Mouse (Mus musculus) hematopoietic stem cell, adult 5-6 weeks (primary cell): ENCODE measurements around the gene Gli2. TPM values are rescaled to one million over a fixed set of nuclear protein-coding genes. Genes with fewer than 3 reads are reported as not detected.

ENCODE experiments used
- ATAC-seq, 2 experiments: fragments of 125-278 bp in 1 of 2; replicated peaks in 1 of 2; 2 replicates each; pipeline ENCODE4 v1.8.0; 2016 to 2017; ENCODE audit warnings: inconsistent platforms in 2 of 2, mild to moderate bottlenecking in 2 of 2, moderate number of reproducible peaks in 2 of 2, low read depth in 1 of 2, moderate TSS enrichment in 1 of 2; ENCODE audit not compliant: low FRiP score in 2 of 2, poor library complexity in 2 of 2, severe bottlenecking in 2 of 2, insufficient read depth in 1 of 2, low TSS enrichment in 1 of 2
- total RNA-seq: library from RNA; stranded (forward); fragments of 172-1452, 232-1000 nt; gene quantifications from 2 replicates; pipeline ENCODE4 v1.2.3, GENCODE M21; 2017

The Gli2 gene
- total RNA-seq, 1 experiment from 2014 or later: not detected

DNA sequence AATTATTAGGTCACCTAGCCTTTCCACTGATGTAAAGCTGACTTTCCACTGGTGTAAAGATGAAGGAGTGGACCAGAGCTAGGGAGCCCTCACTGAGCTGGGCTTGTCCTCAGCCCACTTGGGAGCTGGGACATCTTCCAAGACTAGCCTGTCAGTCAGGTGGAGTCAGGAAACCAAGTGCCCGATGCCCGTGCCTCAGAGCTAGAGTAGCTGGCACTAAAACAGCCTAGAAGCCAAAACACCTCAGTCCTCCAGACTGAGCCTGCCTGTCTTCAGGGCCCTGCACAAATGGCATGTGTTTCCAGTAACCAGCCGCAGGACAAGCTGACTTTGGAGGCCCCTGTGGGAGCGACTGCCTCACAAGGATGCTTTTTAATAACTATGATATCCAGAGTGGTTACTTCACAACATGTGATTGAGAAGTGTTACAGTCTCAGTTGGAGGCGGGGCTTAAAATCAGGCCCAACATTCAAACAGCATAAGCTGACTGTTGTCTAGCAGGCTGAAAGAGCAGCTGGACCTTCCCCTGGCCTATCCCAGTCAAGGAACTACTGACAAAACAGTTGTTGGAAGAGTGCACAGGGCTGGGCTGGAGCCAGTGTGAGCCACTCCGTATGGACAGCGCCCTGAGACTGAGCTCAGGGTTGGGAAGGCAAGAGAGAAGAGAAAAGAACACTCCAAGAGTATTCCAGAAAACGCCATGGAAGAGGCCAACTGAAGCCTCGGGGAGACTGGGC is 158.2 kb downstream of the Gli2 start:
- no peak; a peak in 1 of 4 replicates for ATAC-seq

DNA sequence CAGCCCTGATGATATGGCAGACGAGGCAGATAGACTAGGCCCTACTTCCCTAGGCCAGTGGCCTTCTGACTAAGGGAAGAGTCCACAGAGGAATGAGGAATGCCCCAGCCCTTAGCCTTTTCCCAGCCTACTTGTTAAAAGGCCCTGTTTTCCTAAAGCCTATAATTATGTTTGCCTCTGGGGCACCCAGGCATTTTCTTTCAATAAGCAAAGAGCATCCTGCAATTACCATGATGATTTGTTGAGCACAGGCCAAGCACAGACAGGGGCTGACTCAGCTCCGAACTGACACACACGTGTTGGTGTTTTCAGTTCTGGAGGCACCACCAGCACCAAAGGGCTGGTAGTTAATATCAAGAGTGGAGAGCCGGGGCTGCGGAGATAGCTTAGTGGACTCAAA is 162.0 kb downstream of the Gli2 start:
- no peak for ATAC-seq

DNA sequence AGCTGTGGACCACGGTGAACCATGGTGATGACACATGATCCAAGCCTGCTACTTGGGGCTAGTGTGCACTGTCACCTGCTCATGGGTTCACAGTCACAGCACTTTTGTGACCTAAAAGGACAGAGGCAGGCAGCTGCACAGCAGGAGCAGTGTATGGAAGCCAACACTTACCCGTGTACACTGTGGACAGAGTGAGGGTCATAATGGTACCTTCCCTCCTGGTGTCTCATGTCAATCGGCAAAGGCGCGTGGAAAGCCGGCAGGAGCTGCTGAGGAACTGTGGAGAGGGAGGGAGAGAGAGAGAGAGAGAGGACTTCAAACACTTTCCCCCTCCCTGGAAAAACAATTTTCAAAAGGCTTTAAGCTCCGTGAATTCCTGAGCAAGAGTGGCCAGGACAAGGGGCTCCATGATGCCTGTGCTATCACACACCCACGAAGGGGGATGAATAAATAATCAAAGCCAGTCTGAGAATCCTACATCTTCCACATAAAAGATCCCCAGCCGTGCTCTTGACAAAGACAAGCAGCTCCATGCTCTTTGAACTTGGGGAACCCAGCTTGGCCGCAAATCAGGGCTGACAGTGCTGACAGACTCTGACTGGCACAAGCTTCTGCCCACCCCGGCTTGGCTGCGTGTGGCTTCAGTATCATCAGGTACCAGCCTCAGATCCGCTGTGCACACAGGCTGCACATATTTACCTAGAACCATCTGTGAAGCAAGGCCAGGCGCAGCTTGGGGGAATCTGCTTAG is 163.1 kb downstream of the Gli2 start:
- ATAC-seq: no peak

DNA sequence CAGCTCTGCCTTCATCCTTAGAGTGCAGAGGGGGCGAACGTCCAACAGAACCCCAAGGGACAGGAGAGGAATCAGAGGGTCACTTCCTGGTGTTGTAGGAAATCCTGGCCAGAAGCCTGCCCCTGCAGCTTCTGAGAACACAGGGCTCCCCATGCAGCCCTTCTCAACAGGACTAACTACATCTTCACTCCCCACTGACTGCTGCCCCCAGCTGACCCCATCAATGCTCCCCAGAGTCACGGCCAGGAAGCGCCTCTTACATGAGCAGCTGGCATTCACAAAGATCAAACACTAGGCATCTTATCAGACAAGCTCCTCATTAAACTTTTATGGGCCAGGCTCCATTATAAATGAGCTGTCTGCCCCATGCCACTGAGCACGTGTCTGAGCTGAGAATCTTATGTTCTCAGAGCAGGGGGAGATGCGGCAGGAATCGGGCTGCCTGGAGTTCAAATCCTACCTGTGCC is 172.6 kb downstream of the Gli2 start:
- no peak for ATAC-seq

DNA sequence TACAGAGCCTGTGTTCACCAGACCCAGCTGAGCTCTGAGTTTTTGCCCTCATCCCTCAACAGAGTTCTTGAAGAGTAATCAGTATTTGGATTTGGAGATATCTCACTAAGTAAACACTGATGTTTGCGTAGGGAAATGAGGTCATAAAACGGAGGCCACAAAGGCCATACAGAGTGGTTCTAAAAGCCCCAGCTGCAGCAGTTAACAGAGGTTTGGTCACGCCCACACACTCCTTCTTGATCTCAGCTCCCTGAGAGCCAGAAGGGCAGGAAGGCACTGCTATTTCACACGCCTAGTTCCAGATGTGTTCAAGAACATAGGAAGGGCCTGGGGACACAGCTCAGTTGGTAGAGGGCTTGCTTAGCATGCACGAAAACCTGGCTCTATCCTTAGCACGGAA is 175.1 kb downstream of the Gli2 start:
- ATAC-seq: no peak

DNA sequence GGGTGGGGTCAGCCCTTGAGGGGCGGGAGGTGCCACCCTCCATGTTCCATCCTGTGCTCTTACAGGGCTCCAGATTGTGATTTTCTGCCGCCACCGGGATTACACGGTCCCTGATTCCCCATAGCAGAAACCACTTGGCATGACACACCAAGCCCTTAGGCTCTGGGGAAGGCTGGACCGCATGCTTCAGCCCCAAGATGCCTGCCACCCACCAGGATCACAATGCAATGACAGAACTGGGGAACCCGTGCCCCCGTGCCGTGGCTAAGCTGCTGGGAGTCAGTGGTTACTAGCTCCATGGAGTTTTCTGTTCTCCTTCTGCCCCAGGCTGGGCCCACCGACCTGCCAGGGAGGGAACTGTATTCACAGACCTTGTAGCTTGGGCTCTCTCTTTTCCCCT is 178.2 kb downstream of the Gli2 start:
- no peak for ATAC-seq

DNA sequence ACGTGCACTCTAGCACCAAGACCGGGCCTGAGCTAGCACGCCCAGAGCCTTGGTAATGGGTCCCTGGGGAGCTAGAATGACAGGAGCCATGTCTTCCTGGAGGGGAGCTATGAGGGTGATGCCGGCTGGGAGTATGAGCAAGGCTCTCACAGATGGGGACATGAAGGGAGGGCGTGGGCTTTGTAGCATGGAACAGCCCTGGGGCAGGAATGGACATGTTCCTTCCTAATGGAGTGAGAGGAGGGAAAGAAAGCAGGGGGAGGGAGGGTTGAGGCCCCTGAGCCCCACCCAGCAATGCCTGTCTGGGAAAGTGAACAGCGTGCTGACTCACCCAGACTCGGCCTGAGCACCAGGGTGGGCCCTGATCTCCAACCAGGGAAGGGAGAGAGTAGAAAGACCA is 179.9 kb downstream of the Gli2 start:
- no peak for ATAC-seq

DNA sequence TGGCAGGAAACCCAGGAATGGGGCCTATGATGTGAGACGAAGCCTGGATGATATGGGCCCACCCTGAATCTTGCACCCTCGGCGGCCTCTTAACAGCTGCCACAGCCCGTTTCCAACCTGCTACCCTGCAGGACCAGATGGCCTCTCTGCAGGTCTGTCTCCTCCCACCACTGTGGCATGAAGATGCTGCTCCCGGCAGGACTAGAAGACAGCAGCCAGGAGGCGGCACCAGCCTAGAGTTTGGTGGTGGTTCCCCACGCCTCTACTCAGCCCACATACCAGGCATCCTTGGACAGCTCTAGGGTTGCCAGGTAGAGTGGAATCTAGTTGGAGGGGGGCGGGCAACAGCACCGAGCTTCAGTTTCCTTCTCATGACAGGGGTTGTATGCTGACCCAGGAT is 188.7 kb downstream of the Gli2 start:
- ATAC-seq: no peak

DNA sequence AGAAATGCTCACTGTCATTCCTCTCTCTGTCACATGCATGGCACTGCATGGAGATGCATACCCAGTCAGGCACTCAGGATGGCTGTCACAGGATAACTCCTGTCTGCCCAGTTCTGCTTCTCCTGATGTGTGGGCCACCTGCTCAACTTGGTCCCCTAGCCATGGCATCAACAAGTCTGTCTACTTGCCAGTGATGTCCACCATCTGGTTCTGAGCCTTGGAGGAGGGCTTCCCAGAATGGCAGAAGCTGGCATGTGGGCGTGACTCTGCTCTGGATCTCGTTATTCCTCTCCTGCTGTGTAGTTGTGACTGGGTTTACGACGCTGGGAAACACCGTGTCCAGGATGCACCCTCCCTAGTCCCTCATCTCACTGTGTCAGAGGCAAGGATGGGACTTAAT is 189.4 kb downstream of the Gli2 start:
- no peak for ATAC-seq

DNA sequence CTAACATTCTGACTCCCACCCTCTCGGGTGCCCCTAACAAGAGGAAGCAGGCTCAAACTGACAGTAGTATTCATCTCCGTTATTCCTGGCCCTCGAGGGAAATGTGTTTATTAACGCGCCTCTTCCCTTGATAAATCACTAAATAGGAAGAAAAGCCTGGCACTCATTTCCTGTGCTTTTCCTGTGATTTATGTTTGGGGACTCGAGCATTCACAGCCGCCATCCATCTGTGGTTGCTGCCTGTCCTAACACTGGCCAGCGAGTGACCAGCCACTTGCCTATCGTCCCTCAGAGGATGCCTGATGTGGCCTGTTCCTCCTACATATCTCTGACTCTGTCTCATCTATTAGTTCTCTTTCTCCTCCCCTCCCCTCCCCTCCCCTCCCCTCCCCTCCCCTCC is 195.3 kb downstream of the Gli2 start:
- ATAC-seq: no peak

DNA sequence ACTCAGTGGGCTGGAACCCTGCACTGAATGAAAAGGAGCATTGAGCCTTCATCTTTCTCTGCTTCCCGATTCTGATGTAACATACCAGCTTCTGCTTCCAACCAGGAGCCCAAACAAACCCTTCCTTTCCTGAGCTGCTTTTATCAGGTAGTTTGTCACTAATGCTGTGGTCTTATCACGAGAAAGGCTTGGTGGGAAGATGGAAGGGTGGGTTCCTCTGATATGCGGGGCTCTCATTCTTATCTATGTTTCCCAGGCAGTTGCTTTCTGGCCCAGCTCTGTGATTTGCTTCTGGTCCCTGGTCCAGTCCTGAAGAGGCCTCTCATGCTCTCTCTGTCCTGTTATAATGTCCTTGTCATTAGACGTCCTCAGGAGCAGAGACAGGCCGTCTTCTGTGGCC is 222.8 kb downstream of the Gli2 start:
- no peak for ATAC-seq

DNA sequence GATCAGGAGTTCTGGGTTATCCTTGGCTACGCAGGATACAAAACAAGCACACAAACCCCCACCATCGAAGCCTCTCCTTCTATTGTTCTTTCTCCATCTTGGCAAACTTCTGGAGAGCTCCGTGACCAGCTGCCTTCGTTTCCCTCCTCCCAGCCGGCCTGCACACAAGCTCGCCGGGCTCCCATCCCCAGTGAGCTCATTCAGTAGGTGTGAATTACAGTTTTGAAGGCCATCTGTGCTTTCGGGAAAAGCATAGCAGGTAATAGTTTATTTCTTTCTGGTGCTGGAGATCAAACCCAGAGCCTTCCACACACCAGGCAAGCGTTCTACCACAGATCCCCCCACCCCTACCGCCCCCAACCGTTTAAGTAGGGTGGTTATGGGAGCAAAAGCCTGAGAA is 226.8 kb downstream of the Gli2 start:
- no peak for ATAC-seq

DNA sequence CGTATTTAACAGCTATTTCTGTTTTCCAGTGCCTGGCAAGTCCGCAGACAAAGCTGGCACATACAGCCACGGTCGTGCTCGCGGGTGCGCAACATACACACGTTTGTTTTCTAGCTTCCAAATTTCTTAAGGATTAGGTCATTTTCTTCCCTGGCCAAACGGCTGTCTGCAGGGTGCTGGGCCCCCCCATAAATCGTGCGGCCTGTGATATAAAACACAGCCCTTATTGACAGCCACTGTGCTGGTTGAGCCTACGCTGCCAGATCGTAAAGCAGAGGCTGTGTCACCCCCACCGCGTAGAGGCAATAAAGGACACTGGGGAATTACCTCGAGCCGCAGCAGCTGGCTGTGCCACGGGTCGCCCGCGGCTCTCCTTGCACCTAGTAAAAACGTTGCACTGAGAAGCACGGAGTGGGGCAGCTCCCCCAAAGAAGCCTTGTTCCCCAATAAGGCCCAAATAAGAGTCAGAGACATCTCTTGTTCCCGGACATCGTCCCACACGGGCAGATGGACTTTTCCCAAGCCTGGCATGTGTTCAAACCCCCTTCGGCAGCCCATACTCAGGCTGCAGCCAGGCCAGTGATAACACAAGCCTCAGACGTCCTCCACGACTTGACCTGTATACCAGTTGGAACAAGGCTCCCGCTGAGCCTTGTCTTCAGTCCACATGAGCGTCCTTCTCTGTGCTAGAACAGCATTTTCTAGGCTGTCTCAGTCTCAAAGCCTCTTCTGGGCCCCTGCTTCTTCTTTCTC is 227.8 kb downstream of the Gli2 start:
- ATAC-seq: peak in 1 of 2 experiments; percentile 49; a peak in 1 of 4 replicates

DNA sequence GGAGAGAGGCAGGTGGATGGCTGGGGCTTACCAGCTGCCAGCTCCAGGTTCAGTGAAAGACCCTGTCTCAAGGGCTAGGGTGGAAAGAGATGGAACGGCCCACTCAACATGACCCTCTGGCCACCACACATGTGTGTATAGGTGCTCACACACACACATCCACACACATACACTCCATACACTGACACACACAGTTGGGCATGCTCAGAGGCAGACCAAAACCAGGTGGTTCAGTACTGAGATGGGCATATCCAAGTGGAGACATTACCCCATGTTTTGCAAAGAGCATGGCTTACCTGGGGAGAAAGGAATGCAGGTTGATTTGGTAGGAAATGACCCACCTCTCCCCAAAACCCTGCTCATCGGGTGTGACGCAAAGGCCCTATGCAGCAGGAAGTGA is 228.4 kb downstream of the Gli2 start:
- no peak for ATAC-seq

DNA sequence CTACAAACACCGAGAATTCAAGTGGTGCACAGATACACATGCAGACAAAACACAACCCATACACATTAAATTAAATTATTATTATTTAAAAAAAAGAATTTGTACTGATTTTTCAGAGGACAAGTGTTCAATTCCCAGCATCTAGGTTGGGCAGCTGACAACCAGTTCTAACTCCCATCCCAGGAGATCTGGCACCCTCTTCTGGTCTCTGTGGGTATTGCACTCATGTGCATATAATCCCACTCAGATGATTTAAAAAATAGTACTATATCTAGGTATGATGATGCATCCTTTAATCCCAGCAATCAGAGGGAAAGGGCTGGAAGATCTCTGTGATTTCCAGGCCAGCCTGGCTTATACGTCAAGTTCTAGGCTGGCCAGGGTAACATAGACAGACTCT is 231.2 kb downstream of the Gli2 start:
- no peak for ATAC-seq

DNA sequence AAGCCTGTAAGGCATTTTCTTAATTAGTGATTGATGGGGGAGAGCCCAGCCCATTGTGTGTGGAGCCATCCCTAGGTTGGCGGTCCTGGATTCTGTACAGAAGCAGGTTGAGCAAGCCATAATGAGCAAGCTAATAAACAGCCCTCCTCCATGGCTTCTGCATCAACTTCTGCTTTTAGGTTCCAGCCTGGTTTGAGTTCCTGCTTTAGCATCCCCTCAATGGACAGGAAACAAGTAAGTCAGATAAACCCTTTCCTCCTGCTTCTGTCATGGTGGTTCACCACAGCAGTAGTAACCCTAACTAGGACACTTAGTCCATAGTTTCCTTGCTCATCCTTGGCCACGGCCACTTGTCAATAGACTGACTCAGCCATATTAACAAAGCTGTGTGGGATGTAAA is 238.4 kb downstream of the Gli2 start:
- ATAC-seq: peak; percentile 56 to 65; a peak in 2 of 4 replicates

DNA sequence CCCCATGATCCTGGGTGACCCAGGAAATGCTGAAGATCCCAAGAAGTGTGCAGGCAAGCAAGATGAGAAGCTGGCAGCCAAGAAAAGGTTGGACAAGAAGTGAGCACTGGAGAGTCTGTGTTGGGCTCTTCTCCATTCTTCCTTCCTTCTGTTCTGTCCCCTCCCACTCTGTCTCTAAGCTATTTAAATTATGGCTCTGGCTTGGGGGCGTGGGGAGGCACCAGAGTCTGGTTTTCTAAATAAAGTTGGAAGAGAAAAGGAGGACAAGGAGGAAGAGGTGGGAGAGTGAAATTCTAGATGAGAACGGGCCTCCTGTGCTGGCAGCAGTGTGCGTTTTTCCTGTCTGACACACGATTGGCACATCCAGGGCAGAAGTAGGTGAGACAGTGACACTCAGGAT is 243.1 kb downstream of the Gli2 start:
- no peak for ATAC-seq

DNA sequence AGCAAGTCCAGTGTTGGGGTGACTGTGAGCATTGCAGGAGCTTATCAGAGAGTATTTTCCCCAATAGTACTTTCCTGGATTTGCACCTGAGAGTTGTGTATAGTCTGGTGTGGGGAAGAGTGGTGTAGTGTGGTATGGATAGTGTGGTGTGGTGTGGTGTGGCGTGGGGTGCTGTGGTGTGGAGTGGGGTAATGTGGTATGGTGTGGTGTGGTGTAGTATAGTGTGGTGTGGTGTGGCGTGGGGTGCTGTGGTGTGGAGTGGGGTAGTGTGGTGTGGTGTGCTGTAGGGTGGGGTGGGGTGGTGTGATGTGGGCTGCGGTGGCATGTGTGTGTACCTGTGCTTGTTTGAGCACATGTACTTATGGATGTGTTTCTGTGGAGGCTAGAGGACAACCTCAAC is 246.7 kb downstream of the Gli2 start:
- no peak for ATAC-seq
